Mouse (Mus musculus) bone marrow, adult 2 months (tissue): ENCODE measurements around the gene Tmem182.

ENCODE experiments used
- CTCF ChIP-seq: fragments of 200-500 bp; IDR thresholded peaks from 2 replicates; pipeline ENCODE4 v1.5.1; 2011; ENCODE audit warnings: low read length, control low read depth; ENCODE audit not compliant: control insufficient read depth, insufficient read depth
- POLR2A ChIP-seq: fragments of 200-500 bp; IDR thresholded peaks from 2 replicates; pipeline ENCODE4 v1.6.1; 2011; ENCODE audit warnings: low read depth, mild to moderate bottlenecking, control low read depth, low read length, borderline replicate concordance; ENCODE audit not compliant: control insufficient read depth

DNA sequence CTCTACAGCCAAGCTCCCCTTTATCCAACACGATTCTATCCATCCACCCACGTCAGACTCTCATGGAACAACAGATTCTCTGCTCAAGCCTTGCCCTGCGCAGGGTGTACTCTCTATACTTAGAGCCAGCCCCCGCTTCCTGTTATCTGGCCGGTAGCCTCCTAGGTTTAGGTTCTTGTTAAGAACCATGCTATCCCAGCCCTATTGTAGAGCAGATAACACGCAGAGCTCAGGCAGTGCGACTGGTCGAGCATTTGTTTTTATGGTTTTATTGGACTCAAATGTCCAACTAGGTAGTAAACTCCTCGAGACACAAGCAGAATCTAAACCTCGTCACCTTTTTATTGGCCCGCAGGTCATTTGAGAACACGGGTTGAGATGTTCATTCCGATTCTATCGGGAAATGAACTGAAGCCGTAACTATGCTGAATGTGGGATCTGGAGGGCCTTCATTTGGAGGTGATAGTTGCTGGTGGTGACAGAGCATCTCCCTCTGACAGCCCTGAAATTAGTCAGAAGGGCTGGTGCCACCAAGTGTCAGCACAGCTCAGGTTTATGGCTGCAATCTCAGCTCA, 40.6 kb upstream of the Tmem182 start:
- no peak for TF ChIP-seq CTCF
- no peak for TF ChIP-seq POLR2A
